Mouse (Mus musculus) brain, embryonic 18.5 days (tissue): ENCODE results near the gene Clcc1.
"Not testable (repeated sequence)": the region's sequence is repeated elsewhere in the genome, so short reads cannot be mapped to it uniquely, and the experiment has no call there.

Experiments used
- DNase-seq: peaks from one replicate; pipeline ENCODE4 v3.0.0-alpha.2; 2012; ENCODE audit warnings: low read depth, low spot score

Clcc1 gene

DNA sequence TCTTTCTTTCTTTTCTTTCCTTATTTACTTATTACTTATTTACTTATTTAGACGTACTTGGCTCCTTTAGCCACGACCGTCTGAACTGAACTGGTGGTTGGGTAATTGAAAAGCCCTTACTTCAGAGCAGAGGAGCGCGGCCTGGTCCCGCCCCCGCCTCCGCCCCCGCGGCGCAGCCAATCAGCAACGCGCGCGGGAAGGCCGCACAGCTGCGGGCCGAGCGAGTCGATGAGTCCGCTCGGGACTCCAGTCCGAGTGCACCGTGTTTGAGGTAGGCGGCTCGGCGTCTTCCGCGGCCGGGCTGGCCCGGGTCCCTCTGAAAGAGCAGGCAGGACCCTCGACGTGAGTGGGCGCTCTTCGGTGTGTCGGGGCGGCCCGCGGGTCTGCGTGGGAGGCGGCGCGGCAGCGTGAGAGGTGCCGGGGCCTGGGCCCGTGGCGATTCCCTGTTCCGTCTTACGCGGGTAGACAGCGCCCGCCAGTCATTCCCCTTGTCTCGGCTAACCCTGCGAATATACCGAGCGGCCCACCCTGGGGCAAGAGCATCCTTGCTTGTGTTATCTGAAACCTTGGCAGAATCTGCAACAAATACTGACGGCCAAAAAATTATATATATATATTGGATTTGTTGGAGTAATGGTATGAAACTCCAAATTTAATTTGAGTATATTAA is at the start of gene Clcc1:
Gene Clcc1 (plus strand): TSS at position 204 of the 670 bp plus-strand sequence.
- DNase-seq, result peak; percentile 81

GRCm38 (mm10) chr3:108608906-108609305 is 44.8 kb upstream of the Clcc1 start:
- no peak for DNase-seq

- no peak for DNase-seq
Observed at GRCm38 (mm10) chr3:108634761-108635160, 19.0 kb upstream of the Clcc1 start.

DNA sequence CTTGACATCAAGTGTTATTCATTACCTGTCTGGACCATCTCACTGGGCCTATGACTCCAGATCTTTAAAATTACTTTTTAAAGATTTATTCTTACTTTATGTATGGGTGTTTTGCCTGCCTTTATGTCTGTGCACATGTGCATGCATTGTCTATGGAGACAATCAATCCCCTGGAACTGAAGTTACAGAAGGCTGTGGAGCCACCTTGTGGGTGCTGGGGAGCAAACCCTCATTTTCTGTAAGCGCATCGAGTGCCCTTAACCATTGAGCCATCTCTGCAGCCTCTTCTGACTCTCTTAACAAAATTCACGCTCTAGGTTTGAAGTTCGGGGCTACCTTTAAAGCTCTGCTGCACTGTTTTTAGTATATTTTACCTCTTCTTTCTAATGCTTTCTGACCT is 14.3 kb upstream of the Clcc1 start:
- DNase-seq, result no peak

DNA sequence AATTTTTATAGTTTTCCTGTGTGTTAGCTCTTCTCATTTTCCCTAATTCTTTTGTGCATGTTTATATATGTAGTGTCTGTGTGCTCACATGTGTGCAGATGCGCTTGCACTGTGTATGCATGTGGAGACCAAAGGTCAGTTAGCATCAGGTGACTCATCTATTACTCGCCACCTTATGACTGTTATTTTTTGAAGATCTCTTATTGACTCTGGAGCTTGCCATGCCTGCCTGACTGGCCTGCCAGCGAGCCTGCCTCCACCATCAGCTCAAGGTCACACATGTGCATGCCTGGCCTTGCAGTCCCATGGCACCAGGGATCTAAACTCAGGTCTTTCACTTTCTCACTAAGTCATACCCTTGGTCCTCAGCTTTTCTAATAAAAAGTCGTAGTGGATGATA is 12.7 kb upstream of the Clcc1 start:
- no peak for DNase-seq

GRCm38 (mm10) chr3:108644856-108645255 is 8.9 kb upstream of the Clcc1 start:
- DNase-seq, result no peak

GRCm38 (mm10) chr3:108646036-108646435 is 7.7 kb upstream of the Clcc1 start:
- peak; percentile 20 for DNase-seq

DNA sequence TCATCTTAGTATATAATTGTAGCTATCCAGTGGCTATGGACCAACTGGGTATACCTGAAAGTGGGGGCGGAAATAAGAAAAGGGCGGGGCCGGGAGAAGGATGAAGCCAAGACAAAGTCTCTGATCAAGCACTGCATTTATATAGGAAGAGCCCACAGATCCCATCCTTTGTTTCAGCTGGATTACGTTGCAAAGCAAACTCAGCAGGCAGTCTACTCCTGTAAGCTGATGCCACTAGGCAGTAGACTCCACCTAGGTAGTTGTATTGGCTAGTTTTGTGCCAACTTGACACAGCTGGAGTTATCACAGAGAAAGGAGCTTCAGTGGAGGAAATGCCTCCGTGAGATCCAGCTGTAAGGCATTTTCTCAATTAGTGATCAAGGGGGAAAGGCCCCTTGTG is 6.0 kb upstream of the Clcc1 start:
- not testable (repeated sequence) for DNase-seq

DNA sequence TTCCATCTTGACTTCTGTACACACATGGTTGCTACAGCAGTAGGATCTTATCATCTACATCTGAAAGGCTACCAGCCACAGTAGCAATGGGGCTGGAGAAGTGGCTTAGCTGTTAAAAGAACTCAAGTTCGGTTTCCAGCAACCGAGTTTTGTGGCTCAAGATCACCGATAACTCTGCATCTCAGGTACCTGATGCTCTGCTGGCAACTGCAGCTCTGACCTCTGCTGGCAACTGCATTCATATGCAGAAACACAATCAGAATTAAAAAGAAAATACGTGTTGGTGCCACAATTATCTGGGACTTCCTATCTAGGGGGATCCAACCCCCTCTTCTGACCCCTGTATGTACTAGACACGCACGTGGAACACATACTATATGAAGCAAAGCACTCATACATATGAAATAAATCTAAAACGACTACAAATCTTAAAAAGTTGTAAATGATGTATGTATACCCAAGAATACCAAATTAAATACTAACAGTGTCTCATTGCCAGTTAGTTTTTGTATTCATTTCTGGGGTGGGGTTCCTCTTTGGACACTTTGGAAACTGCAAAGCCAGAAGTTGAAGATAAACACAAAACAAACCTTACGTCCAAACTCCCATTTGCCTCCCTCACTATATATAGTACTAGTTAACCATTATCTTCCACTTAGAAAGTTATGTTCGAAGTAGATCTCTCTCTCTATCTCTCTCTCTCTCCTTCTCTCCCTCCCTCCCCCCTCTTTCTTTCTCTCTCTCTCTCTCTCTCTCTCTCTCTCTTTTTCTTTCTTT is 659 bp upstream of the Clcc1 start:
- no peak for DNase-seq

- DNase-seq, result no peak
Observed at GRCm38 (mm10) chr3:108654566-108654965, 853 bp downstream of the Clcc1 start.

DNA sequence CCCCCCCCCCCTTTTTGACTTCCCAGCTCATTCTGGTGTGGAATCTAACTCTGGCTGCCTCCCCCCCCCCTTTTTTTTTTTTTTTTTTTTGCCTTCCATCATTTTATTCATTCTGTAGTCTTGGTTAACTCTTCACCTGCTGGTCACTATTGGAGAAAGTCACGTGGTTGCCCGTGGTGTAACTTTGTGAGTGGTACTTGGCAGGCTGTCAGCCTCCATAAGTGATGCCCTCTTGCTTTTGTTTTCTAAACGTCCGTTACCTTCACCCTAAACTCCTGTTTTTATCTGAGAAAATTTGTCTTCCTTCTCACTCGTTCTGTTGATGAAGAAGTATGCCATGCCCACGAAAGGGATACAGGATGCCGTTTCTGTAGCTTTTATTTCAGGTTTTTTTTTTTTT is 1.8 kb downstream of the Clcc1 start:
- no peak for DNase-seq

- no peak for DNase-seq
Observed at GRCm38 (mm10) chr3:108658612-108659011, 4.9 kb downstream of the Clcc1 start.

- DNase-seq, result no peak
Observed at GRCm38 (mm10) chr3:108660941-108661340, 7.2 kb downstream of the Clcc1 start.

DNA sequence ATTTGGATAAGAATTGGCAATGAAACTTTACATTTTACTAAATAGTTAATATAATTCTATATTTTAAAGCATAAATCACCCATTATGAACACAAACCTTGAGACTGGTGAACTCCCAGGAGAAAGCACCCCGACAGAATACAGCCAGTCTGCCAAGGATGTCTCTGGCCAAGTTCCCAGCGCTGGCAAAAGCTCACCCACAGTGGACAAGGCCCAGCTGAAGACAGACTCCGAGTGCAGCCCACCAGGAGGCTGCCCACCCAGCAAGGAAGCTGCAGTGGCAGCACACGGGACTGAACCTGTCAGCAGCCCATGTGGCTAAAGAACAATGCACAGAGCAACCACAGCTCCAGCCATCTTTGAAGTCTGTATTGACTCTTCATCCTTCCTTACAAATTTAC is 22.9 kb downstream of the Clcc1 start:
- DNase-seq, result no peak

GRCm38 (mm10) chr3:108681004-108681403 is 27.3 kb downstream of the Clcc1 start:
- no peak for DNase-seq

GRCm38 (mm10) chr3:108683597-108683996 is 29.9 kb downstream of the Clcc1 start:
- DNase-seq, result not testable (repeated sequence)

- DNase-seq, result no peak
Observed at GRCm38 (mm10) chr3:108685701-108686100, 32.0 kb downstream of the Clcc1 start.

- DNase-seq, result no peak
Observed at GRCm38 (mm10) chr3:108689015-108689441, 35.3 kb downstream of the Clcc1 start.

- no peak for DNase-seq
Observed at GRCm38 (mm10) chr3:108689446-108689845, 35.7 kb downstream of the Clcc1 start.

- DNase-seq, result no peak
Observed at GRCm38 (mm10) chr3:108689979-108690378, 36.3 kb downstream of the Clcc1 start.

DNA sequence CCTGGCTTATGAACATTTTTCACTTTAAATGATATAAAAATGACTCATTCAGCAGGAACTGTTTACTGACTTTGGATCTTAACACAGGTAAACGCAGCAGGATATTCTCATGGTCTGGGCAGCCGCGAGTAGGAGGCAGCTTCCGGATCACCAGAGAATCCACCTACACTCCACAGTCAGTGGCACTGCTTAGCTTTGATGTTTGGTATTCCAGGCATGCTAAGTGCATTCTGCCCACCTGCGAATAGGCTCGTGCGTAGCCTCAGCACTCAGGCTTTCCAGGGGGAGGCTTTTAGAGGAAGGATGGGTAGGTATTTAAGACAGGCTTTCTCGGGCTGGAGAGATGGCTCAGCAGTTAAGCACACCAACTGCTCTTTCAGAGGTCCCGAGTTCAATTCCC is 40.6 kb downstream of the Clcc1 start:
- DNase-seq, result no peak

DNA sequence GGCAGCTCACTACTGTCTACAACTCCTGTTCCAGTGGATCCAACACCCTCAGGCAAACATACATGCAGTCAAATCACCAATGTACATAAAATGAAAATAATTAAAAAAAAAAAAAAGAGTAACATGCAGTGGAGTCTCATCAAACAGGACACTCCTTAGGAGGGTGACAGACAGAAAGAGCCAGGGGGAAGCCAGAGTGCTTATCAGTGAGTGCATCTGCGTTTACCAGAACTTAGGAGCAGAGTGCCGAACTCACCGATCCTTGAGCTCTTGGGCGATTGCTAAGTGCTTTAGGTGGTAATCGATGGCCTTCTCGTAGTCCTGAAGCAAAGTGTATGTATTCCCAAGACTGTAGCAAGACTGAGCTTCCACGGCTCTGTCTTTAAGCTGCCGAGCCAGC is 44.9 kb downstream of the Clcc1 start:
- DNase-seq, result no peak

GRCm38 (mm10) chr3:108699786-108700185 is 46.1 kb downstream of the Clcc1 start:
- no peak for DNase-seq
